Mouse (Mus musculus) myocyte (in vitro differentiated cells): ENCODE data around the gene Phactr2. TPM values are rescaled to one million over a fixed set of nuclear protein-coding genes. Genes with fewer than 3 reads are reported as not detected.

Source experiments
- H3K27me3 ChIP-seq: one replicate; pipeline ENCODE4 v1.6.1; 2011; ENCODE audit not compliant: control insufficient read depth, insufficient read depth, insufficient read length
- H3K36me3 ChIP-seq: one replicate; pipeline ENCODE4 v1.6.1; 2011; ENCODE audit not compliant: control insufficient read depth, insufficient read depth
- H3K4me2 ChIP-seq: one replicate; pipeline ENCODE4 v1.6.1; 2011; ENCODE audit warnings: low read depth, control low read depth
- H3K4me3 ChIP-seq: one replicate; pipeline ENCODE4 v1.5.1; 2011; ENCODE audit warnings: mild to moderate bottlenecking, control low read depth, moderate library complexity
- H3K79me2 ChIP-seq: one replicate; pipeline ENCODE4 v1.6.1; 2011; ENCODE audit not compliant: control insufficient read depth, insufficient read depth
- H3ac ChIP-seq: one replicate; pipeline ENCODE4 v1.6.1; 2011; ENCODE audit not compliant: control insufficient read depth, insufficient read length
- CEBPB ChIP-seq: IDR thresholded peaks from 2 replicates; pipeline ENCODE4 v1.6.1; 2011; ENCODE audit warnings: mild to moderate bottlenecking, moderate library complexity; ENCODE audit not compliant: poor library complexity, insufficient read depth, severe bottlenecking
- E2F4 ChIP-seq: IDR thresholded peaks from one replicate; pipeline ENCODE4 v1.6.1; 2011; ENCODE audit warnings: mild to moderate bottlenecking, control low read depth, moderate library complexity; ENCODE audit not compliant: insufficient read depth
- MAX ChIP-seq: IDR thresholded peaks from one replicate; pipeline ENCODE4 v1.6.1; 2011; ENCODE audit warnings: low read depth, mild to moderate bottlenecking, control low read depth
- MYOD1 ChIP-seq, 3 experiments: IDR thresholded peaks; one replicate each; pipeline ENCODE4 v1.6.1; 2011; ENCODE audit warnings: control low read depth in 2 of 3, low read depth in 2 of 3, mild to moderate bottlenecking in 2 of 3, moderate library complexity in 1 of 3; ENCODE audit not compliant: insufficient read length in 2 of 3, control insufficient read depth in 1 of 3
- MYOG ChIP-seq, 3 experiments: IDR thresholded peaks; one replicate each; pipeline ENCODE4 v1.6.1; 2011; ENCODE audit warnings: control low read depth in 2 of 3, low read depth in 2 of 3, mild to moderate bottlenecking in 2 of 3; ENCODE audit not compliant: insufficient read length in 2 of 3, control insufficient read depth in 1 of 3, insufficient read depth in 1 of 3
- POLR2A ChIP-seq: IDR thresholded peaks from one replicate; pipeline ENCODE4 v1.6.1; 2011; ENCODE audit warnings: low read depth, mild to moderate bottlenecking, control low read depth, moderate library complexity; ENCODE audit not compliant: insufficient read length
- POLR2AphosphoS2 ChIP-seq: IDR thresholded peaks from one replicate; pipeline ENCODE4 v1.6.1; 2011; ENCODE audit warnings: low read depth, control low read depth; ENCODE audit not compliant: insufficient read length
- REST ChIP-seq: IDR thresholded peaks from one replicate; pipeline ENCODE4 v1.6.1; 2011; ENCODE audit warnings: mild to moderate bottlenecking, control low read depth, moderate library complexity; ENCODE audit not compliant: insufficient read depth, insufficient read length
- SRF ChIP-seq: IDR thresholded peaks from one replicate; pipeline ENCODE4 v1.6.1; 2011; ENCODE audit warnings: low read depth; ENCODE audit not compliant: control insufficient read depth, insufficient read length
- TCF12 ChIP-seq: IDR thresholded peaks from one replicate; pipeline ENCODE4 v1.6.1; 2011; ENCODE audit warnings: mild to moderate bottlenecking, control low read depth; ENCODE audit not compliant: poor library complexity, insufficient read depth, severe bottlenecking
- TCF3 ChIP-seq: IDR thresholded peaks from one replicate; pipeline ENCODE4 v1.6.1; 2011; ENCODE audit warnings: low read depth, control low read depth; ENCODE audit not compliant: insufficient read length
- USF1 ChIP-seq: IDR thresholded peaks from one replicate; pipeline ENCODE4 v1.6.1; 2011; ENCODE audit warnings: low read depth, mild to moderate bottlenecking, control low read depth, moderate library complexity
- polyA plus RNA-seq: library from polyadenylated mRNA; unstranded; fragments of >200 nt; fragmentation: generic; extraction: Trizol; gene quantifications from one replicate; pipeline ENCODE4 v1.2.1, GENCODE M21; 2012; ENCODE audit warnings: missing spikeins

The Phactr2 gene
- polyA plus RNA-seq, 1 experiment: not detected

DNA sequence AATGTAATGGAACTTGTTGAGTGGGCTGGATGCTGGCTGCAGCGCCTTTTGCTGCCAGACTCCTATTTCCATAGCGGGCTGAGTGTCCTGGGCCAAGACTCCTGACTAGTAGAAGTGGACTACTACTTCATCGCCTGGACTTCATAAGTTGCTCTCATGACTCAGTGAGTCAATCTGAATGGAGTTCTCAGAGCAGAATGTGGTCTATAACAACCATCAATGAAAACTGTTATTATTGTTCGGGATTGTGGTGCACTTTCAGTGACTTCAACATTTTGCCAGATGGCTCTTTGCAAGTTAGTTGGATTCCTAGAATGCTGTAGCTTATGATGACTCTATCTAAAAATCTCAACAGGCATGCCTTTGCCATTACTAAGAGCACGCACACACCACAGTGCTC lies 185.9 kb downstream of the Phactr2 start:
- no peak overlapping the region for H3K4me3 ChIP-seq
- H3K27me3 ChIP-seq: no peaks in the 10 kb centered on the region
- H3ac ChIP-seq: no peak overlapping the region
- H3K36me3 ChIP-seq: no peaks in the 10 kb centered on the region
- no peak for TF ChIP-seq MYOD1 (IDR thresholded peaks at IDR 0.05; ENCODE audit: control insufficient read depth in 1 of 3, insufficient read length in 2 of 3, low read depth in 2 of 3)
- TF ChIP-seq CEBPB: no peak
- no peak for TF ChIP-seq POLR2AphosphoS2
- TF ChIP-seq TCF3: no peak
- TF ChIP-seq POLR2A: no peak
- TF ChIP-seq TCF12: no peak
- TF ChIP-seq MAX: no peak
- TF ChIP-seq E2F4: no peak
- no peak for TF ChIP-seq REST
- no peak for TF ChIP-seq USF1
- no peak for TF ChIP-seq MYOG (IDR thresholded peaks at IDR 0.05; ENCODE audit: control insufficient read depth in 1 of 3, insufficient read depth in 1 of 3, insufficient read length in 2 of 3, low read depth in 2 of 3)
- no peak for TF ChIP-seq SRF
- H3K79me2 ChIP-seq: no peaks in the 10 kb centered on the region
- no peak overlapping the region for H3K4me2 ChIP-seq

DNA sequence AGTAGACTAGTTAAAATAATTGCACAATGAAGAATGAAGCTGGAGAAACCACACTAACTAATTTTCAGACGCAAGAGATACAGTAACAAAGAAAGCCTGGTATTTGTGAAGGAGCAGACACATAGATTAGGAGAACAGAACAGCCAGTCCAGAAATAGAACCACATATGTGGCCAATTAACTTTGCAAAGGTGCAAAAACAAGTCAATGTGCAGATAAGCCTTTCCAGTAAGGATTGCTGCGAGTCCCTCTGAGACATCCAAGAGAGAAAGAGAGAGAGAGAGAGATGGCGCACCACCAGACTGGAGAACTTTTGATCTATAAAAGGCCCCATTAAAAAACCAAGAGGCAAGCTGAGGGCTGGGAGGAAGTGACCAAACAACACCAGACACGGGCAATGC lies 190.8 kb downstream of the Phactr2 start:
- no peaks in the 10 kb centered on the region for H3K36me3 ChIP-seq
- no peak for TF ChIP-seq POLR2A
- TF ChIP-seq REST: no peak
- TF ChIP-seq TCF3: no peak
- no peak for TF ChIP-seq E2F4
- TF ChIP-seq TCF12: no peak
- no peak for TF ChIP-seq CEBPB
- TF ChIP-seq POLR2AphosphoS2: no peak
- no peak for TF ChIP-seq MYOG (IDR thresholded peaks at IDR 0.05; ENCODE audit: control insufficient read depth in 1 of 3, insufficient read depth in 1 of 3, insufficient read length in 2 of 3, low read depth in 2 of 3)
- TF ChIP-seq USF1: no peak
- TF ChIP-seq MAX: no peak
- TF ChIP-seq SRF: no peak
- TF ChIP-seq MYOD1 (IDR thresholded peaks at IDR 0.05; ENCODE audit: control insufficient read depth in 1 of 3, insufficient read length in 2 of 3, low read depth in 2 of 3): no peak
- H3K79me2 ChIP-seq: no peaks in the 10 kb centered on the region
- no peak overlapping the region for H3K4me2 ChIP-seq
- no peak overlapping the region for H3ac ChIP-seq
- no peaks in the 10 kb centered on the region for H3K27me3 ChIP-seq
- no peak overlapping the region for H3K4me3 ChIP-seq

DNA sequence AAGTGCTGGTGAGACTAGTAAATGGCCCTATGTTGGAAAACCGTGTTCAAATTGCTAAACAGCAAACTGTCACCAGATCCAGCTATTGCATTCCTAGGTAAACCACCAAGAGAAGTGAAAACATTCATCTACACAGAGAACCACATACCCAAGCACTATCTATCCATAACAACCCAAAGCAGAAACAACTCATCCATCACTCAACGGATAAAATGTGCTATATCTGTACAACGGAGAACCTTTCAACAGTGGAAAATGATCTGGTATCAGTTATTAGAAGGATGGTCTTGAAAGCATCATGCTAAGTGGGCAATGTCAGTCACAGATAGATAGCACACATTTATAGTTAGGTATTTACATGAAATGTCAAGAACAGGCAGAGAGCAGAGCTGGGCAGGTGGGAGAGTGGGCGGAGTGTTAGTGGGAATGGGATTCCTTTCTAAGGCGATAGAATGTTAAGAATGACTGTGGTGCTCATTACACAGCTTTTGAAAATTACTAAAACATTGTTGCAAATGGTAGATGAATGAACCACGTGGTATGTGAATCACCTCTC lies 193.8 kb downstream of the Phactr2 start:
- TF ChIP-seq CEBPB: no peak
- no peaks in the 10 kb centered on the region for H3K36me3 ChIP-seq
- H3K4me2 ChIP-seq: no peak overlapping the region
- H3K4me3 ChIP-seq: no peak overlapping the region
- H3K79me2 ChIP-seq: no peaks in the 10 kb centered on the region
- H3ac ChIP-seq: no peak overlapping the region
- H3K27me3 ChIP-seq: no peaks in the 10 kb centered on the region

GRCm38 (mm10) chr10:13276298-13276697 lies 197.9 kb downstream of the Phactr2 start:
- Histone ChIP-seq H3K79me2 (no peaks in the 10 kb centered on the region), H3K36me3 (no peaks in the 10 kb centered on the region), H3K4me2 (no peak overlapping the region), H3ac (no peak overlapping the region), H3K27me3 (no peaks in the 10 kb centered on the region), H3K4me3 (no peak overlapping the region)
- TF ChIP-seq MAX (no peak), E2F4 (no peak), POLR2AphosphoS2 (no peak), CEBPB (no peak), POLR2A (no peak), MYOD1 (IDR thresholded peaks at IDR 0.05; ENCODE audit: control insufficient read depth in 1 of 3, insufficient read length in 2 of 3, low read depth in 2 of 3) (no peak), TCF12 (no peak), SRF (no peak), TCF3 (no peak), REST (no peak), USF1 (no peak), MYOG (IDR thresholded peaks at IDR 0.05; ENCODE audit: control insufficient read depth in 1 of 3, insufficient read depth in 1 of 3, insufficient read length in 2 of 3, low read depth in 2 of 3) (no peak)

DNA sequence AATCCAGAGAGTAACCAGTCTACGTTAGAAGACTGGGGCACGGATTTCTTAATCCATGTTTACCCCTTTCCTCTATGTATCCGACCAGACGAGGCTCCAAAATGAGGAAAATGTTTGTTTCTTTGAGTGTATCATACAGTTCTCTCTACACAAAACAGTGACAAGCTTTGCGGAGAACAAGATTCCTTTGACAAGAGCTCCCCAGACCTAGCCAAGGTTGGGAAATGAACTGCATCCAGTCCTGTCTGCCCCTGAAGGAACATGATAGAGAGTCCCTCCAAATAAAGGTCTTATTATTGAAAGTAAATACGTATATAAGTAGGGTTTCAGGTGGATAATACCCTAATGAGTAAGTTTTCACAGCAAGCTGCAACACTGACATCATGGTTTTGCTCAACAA lies 199.1 kb downstream of the Phactr2 start:
- Histone ChIP-seq H3K36me3 (no peaks in the 10 kb centered on the region), H3ac (no peak overlapping the region), H3K27me3 (no peaks in the 10 kb centered on the region), H3K4me2 (no peak overlapping the region), H3K79me2 (no peaks in the 10 kb centered on the region), H3K4me3 (no peak overlapping the region)
- TF ChIP-seq TCF12: no peak
- TF ChIP-seq MYOD1 (IDR thresholded peaks at IDR 0.05; ENCODE audit: control insufficient read depth in 1 of 3, insufficient read length in 2 of 3, low read depth in 2 of 3): no peak
- no peak for TF ChIP-seq TCF3
- TF ChIP-seq USF1: no peak
- TF ChIP-seq E2F4: no peak
- TF ChIP-seq MAX: no peak
- TF ChIP-seq SRF: no peak
- TF ChIP-seq POLR2AphosphoS2: no peak
- no peak for TF ChIP-seq POLR2A
- TF ChIP-seq REST: no peak
- no peak for TF ChIP-seq MYOG (IDR thresholded peaks at IDR 0.05; ENCODE audit: control insufficient read depth in 1 of 3, insufficient read depth in 1 of 3, insufficient read length in 2 of 3, low read depth in 2 of 3)
